Mouse (Mus musculus) urinary bladder, adult 18-20 months (tissue): ENCODE results near the gene Mff.
A peak's percentile ranks its signal among the peaks of the same experiment; 100 is the strongest.

ENCODE experiments used
- DNase-seq, 2 experiments: peaks; one replicate each; pipeline ENCODE4 v3.0.0; 2022; ENCODE audit warnings: low spot score in 2 of 2, mixed read lengths in 2 of 2

Mff gene

DNA sequence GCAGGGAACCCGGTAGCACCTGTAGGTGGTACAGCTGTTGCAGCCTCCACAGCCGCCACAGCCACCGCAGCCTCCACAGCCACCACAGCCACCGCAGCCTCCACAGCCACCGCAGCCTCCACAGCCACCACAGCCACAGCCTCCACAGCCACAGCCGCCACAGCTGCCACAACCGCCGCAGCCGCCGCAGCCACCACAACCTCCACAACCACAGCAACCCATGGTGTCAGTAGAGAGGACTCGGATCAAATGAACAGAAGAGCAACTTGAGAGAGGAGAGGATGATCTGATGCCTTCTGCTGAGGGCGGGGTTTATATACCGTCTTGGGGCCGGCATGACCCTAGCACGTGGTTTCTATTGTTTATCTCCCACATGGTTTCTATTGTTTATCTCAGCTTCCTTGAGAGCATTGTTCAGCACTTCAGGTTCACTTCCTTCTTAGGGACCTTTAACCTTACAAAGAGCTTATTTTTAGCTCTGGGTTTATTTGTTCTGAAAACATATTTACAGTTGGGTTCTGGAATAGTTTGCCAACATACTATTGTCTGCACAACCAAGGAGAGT lies 46.4 kb downstream of the Mff start, which contains the start of gene Gm47791:
TSS of gene Gm47791 (minus strand) at position 222 of the 565 bp plus-strand sequence.
- DNase-seq, result no peak

DNA sequence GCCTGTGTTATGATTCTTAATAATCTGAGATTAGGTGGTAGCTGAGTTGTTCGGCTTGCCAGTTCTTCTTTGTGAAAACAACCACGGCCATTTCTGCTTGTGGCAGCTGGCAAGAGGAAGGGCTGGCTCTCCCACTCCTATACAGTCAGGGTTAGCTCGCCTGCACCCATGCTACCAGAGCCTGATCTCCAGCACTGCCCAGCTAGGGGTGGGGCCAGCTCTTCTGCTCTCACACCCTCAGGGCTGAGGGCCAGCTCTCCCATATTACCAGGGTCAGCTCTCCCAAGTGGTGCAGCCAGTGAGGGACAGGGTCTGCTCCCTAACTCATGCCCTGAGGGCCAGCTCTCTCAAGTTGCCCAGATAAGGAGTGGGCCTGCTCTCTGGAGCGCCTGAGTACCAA lies 47.7 kb downstream of the Mff start:
- DNase-seq, result no peak

DNA sequence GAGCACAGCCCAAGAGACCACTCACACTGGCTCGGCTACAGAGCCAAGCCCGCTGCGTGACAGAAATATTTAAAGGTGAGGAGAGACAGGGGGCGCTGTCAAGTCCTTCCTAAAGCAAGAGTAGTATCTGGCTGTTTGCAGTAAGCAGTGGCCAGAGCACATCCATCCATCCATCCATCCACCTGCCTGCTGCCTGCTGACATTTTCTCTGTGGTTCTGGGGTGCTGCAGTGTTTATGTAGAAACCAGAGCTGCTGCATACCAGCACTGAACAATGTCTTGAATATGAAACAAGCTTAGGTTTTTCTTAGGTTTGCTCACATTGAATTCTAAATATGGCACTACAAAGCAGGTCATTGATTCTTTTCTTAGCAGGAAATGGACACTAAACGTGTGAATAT lies 48.5 kb downstream of the Mff start:
- no peak for DNase-seq

DNA sequence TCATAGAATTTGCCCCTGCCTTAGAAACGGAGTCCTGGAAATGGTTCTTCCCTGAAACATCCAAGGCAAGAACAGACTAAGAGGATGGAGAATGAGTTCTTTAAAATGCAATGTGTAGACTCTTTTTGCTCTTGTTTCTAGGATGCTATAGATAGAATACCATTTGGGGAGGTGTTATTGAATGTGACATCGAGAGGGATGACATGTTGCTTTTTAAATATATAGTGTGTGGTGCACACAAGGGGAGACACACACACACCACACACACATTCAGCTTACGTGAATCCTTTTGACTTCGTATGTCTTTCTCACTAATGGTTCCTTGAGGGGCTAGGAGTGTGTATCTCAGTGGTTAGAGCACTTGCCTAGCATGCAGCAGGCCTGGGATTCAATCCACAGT lies 50.6 kb downstream of the Mff start:
- no peak for DNase-seq

DNA sequence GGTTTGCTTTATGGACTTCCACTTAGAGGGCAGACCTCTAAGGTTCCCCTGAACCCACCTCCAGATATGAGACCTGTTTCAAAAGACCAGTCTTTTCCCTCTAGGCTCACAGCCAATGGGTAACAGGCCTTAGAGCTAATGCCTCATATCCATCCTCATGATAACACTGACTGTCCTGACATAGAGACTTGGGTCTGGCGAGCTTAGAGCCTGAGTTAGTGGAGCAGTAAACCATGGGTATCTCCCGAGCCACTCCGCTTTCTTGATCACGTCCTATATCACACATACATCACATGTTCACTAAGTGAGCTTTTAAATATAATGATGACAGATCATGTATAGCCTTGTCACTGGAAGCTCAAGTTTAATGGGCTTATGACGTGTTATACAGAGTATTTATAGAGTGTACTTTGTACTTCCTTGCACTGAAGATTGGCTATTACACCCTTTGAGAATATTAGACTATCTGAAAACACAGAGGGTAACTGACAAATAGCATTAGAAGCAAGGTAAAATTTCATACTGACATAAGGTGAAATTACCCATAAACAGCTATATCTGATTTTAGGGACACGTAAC lies 54.8 kb downstream of the Mff start:
- no peak for DNase-seq

DNA sequence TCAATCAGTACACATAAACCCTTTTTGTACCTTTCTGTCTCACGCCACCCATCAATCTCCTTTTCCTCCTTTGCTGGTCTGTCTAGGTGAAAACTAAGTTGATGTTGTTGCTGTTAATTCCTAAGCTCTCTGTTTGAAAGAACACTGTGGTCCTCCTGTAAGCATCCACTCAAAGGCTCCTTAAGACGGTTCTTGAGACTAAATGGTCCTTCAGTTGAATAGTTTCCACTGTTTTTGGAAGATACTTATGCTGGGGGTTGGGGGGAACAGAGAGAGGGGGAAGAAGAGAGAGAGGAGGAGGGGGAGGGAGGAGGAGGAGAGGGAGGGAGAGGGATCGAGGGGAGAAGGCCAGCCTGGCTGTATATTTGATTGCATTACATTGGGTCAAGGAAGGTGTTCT lies 58.9 kb downstream of the Mff start:
- no peak for DNase-seq

DNA sequence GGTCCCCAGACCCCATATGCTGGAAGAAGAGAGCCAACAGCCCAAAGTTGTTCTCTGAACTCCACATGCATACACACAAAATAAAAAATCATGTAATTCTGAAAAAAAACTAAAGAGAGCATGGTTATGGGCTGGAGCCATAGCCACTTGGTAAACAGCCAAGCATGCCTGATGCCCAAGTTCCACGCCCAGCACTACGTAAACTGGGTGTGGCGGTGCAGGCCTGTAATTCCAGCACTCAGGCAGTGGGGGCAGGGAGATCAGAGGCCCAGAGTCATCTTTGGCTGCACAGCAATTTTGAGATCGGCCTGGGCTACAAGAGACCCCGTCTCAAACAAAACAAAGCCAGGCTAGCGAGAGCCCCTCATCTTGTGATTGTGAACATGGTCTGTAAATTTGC lies 60.9 kb downstream of the Mff start:
- DNase-seq, result peak in 1 of 2 experiments; percentile 34

DNA sequence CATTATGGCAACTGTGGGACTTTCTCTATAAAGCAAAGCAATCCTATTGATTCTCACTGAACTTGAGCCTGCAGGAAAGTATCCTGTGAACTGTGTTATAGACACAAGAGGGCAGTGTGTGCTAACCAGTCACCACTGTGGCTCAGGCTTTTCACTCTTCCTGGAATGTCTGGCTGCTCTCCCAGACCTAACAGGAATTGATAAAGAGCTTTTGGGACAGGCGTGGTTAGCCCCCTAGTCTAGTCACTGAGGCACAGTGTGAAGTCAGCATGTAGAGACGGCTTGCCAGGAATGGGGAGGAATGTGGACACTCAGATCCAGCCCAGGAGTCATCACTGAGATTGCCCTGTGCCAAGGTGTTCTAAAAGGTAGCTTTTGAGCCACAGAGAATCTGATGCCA lies 62.7 kb downstream of the Mff start:
- peak in 1 of 2 experiments; percentile 63 for DNase-seq

DNA sequence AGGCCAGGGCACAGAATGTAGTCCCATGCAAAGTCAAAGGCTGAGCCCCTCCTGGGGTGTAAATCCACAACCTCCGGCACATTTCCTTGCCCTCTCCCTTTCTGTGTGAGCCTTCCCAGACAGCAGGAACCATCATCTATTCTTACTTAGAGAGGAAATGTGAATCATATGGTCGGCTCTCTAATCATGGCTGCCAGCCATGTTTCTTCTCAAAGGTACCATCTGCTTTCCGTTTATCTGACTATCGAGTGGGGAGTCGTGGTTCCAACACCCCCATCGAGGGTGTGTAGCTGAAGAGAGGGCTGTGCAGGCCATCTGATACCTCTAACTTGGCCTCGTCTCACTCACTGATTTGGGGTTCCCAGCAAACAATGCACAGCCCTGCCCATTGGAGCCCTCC lies 63.4 kb downstream of the Mff start:
- DNase-seq, result no peak

DNA sequence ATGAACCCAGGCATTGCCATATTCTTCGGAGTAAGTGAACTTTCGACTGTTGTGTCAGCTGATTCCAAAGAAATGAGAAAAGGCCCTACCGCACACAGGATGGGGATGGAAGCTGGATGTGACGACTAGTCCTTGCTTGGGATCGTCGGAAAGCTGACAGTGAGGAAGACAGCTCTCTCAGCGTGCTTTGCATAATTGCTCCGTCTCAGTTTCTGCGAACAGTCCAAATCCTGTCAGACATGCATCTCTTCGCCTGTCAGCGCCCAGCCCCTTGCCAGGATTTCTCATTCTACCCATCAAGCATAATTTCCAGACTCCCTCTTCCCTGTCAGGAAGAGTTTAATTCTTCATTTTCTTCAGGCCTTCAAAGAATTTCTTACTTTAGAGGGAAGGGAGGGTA lies 66.4 kb downstream of the Mff start:
- DNase-seq, result no peak

DNA sequence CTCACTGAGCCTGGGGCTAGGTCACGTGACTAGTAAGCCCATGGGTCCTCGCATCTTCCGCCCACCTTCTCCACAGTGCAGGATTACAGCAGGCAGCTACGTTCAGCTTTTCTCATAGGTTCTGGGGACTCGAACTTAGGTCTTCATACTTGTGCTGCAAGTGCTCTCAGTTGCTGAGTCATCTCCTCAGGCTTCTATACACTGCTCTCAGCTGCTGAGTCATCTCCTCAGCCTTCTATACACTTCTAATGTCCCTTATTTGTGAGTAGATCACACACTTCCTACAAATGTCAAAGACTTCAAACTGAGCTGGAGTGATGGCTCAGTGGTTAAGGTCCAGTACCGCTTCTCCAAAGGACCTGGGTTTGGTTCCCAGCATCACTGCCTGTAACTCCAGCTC lies 67.5 kb downstream of the Mff start:
- no peak for DNase-seq

DNA sequence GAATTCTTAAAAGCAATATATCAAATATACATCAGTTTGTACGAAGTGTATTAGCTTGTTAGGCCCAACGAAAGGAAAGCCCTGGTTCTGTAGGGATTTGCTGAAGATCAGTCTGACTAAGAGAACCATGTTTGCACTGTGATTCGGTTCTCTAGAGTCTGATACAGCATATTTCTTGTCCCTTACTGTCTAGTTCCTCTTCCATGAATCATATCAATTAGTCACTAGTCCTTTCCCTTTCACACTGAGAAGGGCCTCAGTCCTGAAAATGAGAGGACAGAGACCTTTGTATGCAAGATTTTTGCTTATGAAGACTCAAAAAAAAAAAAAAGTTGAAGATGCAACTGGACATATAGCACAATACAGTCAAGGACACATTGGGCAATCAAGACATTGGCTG lies 68.4 kb downstream of the Mff start:
- DNase-seq, result no peak

DNA sequence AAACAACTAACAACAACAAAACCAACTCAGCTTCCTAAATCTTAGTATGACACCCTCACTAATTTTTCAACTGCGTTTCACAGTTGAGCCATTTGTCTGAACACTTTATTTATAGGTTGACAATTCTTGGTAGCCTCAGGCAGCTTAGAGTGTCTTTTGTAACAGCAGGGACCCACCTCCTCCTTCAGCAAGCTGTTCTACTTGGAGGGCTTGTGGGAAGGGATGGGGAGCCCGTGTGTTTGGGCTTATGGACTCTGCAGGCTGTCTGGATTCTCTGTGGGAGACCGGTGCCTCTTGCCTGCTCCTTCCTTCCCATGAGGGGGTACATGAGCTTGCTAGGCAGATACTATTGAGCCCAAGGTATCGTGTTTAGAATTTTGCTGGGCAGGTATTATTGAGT lies 69.3 kb downstream of the Mff start:
- DNase-seq, result no peak

DNA sequence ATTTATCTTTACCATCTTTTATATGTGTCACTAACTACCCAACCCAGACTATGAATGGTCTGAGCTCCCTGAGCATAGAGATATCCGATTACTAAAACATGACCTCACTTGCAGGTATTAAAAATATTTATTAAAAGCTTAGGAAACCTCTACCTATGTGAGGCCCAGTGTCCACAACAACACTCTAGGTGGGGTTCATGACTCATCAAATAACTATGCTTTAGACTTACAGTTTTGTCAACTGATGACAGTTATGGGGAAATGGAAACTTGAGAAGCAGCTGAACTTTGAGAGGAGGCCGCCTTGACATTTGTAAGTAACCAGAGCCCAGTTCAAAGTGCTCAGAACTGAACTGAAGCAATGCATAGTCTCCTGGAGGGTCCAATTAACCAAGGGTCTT lies 70.5 kb downstream of the Mff start:
- no peak for DNase-seq

DNA sequence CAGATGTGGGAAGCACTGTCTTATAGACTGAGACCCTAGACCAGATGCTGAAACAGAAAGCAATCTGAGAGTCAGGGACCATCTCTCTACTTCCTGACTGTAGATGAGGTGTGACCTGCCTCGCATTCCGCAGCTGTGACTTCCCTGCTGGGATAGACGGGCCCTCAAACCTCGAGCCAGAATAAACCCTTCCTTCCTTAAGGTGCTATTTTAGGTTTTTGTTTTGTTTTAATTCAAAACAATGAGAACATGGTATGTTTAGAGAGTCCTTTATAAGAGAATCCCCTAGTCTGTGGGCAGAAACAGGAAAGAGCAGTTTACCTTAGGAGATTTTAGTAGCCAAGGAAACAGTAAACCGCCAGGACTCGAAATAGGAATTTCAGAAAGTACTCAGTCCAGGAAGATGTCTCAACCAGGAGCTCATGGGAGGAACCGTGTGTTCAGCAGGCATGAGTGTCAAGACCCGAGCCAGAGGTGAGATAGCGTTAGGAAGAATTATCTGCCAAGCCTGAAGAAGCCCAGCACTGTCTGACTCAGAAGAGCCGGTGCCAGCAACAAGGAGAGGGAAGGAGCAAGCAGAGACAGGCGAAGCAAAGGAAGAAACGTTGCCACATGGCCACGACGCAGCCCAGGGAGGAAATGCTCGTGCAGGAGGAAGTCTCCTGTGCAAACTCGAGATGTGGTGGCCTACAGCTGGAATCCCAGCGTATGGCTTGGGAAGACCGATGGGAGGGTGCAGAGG lies 71.2 kb downstream of the Mff start:
- no peak for DNase-seq

DNA sequence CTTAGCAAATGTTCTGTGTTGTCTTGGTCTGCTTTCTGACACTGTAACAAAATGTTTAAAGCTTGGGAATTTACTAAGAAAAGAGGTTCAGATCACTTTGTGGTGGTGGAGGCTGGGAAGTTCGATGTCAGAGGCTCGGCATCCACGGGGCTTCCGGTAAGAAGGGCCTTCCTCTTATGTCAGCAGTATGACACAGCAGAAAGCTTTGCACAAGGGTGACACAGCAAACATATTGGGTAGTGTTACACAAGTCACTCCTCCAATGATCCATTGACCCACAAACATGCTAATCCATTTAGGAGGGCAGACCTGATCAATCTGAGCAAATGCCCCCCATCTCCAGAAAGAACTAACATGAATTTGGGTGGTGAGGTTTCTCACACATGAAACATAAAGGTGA lies 72.4 kb downstream of the Mff start:
- DNase-seq, result no peak

DNA sequence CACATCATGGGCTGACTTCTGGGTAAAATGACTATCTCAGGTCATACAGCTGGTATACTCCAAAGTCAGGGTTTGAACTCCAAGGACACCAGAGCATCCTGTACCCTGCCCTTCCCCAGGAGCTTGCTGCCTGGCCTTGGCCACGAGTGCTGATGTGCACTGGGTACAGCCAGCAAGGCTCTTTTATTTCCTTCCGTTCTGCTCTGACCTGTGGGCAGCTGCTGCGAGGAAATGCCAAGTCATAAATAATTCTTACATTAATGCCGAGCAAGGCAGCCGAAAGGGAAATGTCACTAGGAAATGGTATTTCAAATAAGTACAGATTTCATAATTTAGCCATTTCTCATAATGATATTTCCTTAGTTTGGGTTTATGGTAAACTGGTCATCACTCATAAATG lies 73.6 kb downstream of the Mff start:
- DNase-seq, result no peak

DNA sequence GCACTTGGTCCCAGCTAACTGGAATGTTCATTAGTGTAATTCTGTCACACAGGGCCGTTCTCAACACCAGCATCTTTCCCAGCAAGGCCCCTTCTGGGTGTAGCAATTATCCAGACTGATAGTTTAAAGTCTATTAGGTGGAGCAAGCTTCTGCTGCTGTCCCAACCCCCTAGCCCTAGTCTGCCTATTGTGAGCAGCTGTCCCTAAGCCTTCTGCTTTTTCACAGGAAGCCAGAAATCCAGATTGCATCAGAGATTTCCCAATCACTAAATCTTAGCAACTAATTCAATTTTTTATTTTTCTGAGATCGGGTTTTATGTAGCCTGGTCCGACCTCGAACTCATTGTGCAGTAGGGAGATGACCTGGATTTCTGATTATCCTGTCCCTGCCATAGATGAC lies 74.2 kb downstream of the Mff start:
- DNase-seq, result no peak

DNA sequence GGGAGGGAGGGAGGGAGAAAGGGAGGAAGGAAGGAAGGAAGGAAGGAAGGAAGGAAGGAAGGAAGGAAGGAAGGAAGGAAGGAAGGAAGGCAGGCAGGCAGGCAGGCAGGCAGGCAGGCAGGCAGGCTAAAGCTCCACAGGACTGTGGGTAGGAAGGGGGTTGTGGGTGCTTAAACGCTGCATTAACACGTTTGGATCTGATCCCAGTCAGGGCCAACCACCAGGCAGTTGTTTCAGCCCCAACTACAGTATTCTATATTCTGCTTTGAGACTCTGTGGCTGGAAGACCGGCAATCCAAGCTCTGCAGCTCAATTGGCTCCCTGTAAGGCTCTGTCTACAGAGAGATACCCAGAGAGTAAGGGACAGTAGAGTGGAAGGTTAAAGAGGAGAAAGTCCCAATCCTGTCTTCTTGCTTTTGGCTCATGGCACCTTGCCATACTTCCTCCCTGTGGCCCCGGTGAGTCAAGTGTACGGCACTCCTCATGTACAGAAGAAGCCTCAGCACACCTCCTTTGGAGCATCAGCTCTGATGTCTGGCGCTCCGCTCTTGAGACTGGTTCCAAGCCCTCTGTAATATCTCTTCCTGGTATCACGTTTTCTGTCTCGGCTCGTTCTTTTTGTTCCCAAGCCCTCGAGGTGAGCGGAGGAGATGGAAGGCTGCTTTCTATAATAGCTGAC lies 76.6 kb downstream of the Mff start:
- DNase-seq, result no peak
